Mouse (Mus musculus): ENCODE measurements around the gene a.
"Not testable (repeated sequence)": the region's sequence is repeated elsewhere in the genome, so short reads cannot be mapped to it uniquely, and the experiment has no call there.

DNA sequence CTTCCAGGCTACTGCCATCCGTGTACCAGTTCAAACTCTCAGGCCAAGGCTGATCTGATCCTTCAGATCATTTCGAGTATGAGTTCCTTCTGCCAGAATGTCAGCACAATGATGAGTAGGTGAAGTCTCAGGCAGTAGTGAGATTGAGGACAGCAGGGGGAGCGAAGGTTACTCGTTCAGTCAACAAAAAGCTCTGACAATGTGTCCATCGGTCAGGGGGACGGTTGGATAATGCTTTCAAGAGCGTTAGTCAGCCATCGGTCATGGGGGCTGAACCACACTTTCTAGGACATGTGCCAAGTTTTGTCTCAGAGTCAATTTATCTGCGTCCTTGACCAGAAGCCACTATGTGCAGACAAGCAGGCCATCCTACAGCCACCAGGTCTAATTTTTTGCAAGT lies 225.5 kb downstream of the a start:
- not testable (repeated sequence) for TF ChIP-seq CTCF (conservative IDR thresholded peaks at IDR 0.05; ENCODE audit: low read length); NANOG (IDR thresholded peaks at IDR 0.05; ENCODE audit: borderline replicate concordance, low read length)

All from E14TG2a.4 (cell line).